Mouse (Mus musculus): ENCODE measurements at regions not wholly inside any gene's neighbourhood (a gene's known extent, or its start where the extent isn't known, plus 50 kb on each side); places are given as distances from the start of the nearest gene placed in this dataset.

GRCm38 (mm10) chr19:21214253-21214652 is 57.8 kb upstream of the Zfand5 start:
- DNase-seq, result no peak

GRCm38 (mm10) chr19:21193461-21193860 is 78.6 kb upstream of the Zfand5 start:
- no peak for DNase-seq

GRCm38 (mm10) chr19:21192576-21192975 is 79.5 kb upstream of the Zfand5 start:
- no peak for DNase-seq

GRCm38 (mm10) chr19:21189216-21189615 is 82.9 kb upstream of the Zfand5 start:
- no peak for DNase-seq

- no peak for DNase-seq
These were observed 85.4 kb upstream of the Zfand5 start for GRCm38 (mm10) chr19:21186656-21187055.

- peak; percentile 11 to 49 for DNase-seq
These were observed 86.1 kb upstream of the Zfand5 start for GRCm38 (mm10) chr19:21186016-21186415.

GRCm38 (mm10) chr19:21183028-21183427 is 89.0 kb upstream of the Zfand5 start:
- no peak for DNase-seq

- no peak for DNase-seq
These were observed 92.2 kb upstream of the Zfand5 start for GRCm38 (mm10) chr19:21179886-21180285.

GRCm38 (mm10) chr19:21175426-21175831 is 96.6 kb upstream of the Zfand5 start:
- no peak for DNase-seq

- DNase-seq, result no peak
These were observed 97.4 kb upstream of the Zfand5 start for GRCm38 (mm10) chr19:21174636-21175035.

GRCm38 (mm10) chr19:21173896-21174483 is 98.1 kb upstream of the Zfand5 start:
- DNase-seq, result peak; percentile 15 to 34

GRCm38 (mm10) chr19:21171191-21171590 is 100.9 kb upstream of the Zfand5 start:
- DNase-seq, result no peak

- no peak for DNase-seq
These were observed 101.3 kb upstream of the Zfand5 start for GRCm38 (mm10) chr19:21170785-21171184.

GRCm38 (mm10) chr19:21166939-21167338 is 105.1 kb upstream of the Zfand5 start:
- DNase-seq, result no peak

GRCm38 (mm10) chr19:21166465-21166860 is 105.6 kb upstream of the Zfand5 start:
- DNase-seq, result no peak

GRCm38 (mm10) chr19:21165763-21166464 is 106.2 kb upstream of the Zfand5 start:
- no peak for DNase-seq

- no peak for DNase-seq
These were observed 108.1 kb upstream of the Zfand5 start for GRCm38 (mm10) chr19:21163978-21164377.

GRCm38 (mm10) chr19:21160946-21161345 is 111.1 kb upstream of the Zfand5 start:
- DNase-seq, result peak; percentile 76 to 80

- peak; percentile 44 to 56 for DNase-seq
These were observed 112.6 kb upstream of the Zfand5 start for GRCm38 (mm10) chr19:21159189-21160137.

- no peak for DNase-seq
These were observed 117.9 kb upstream of the Zfand5 start for GRCm38 (mm10) chr19:21154162-21154561.

GRCm38 (mm10) chr19:21152027-21152426 is 120.1 kb upstream of the Zfand5 start:
- no peak for DNase-seq

GRCm38 (mm10) chr19:21150849-21151248 is 121.2 kb upstream of the Zfand5 start:
- no peak for DNase-seq

- DNase-seq, result no peak
These were observed 121.8 kb upstream of the Zfand5 start for GRCm38 (mm10) chr19:21150241-21150640.

Measured in kidney, adult 8-10 months (tissue).